Mouse (Mus musculus) ES-E14 (cell line): ENCODE data around the gene Map2k6.

Experiments
- HCFC1 ChIP-seq: IDR thresholded peaks from 2 replicates; pipeline ENCODE4 v1.6.1; 2012; ENCODE audit warnings: low read length, inconsistent platforms, borderline replicate concordance; ENCODE audit not compliant: insufficient read depth
- MAFK ChIP-seq: IDR thresholded peaks from 2 replicates; pipeline ENCODE4 v1.6.1; 2014; ENCODE audit warnings: mild to moderate bottlenecking, low read depth, low read length, inconsistent platforms; ENCODE audit not compliant: insufficient read depth

GRCm38 (mm10) chr11:110439354-110439753 lies 40.4 kb downstream of the Map2k6 start:
- TF ChIP-seq HCFC1 (no peak), MAFK (no peak)
